Mouse (Mus musculus): ENCODE measurements around the gene Lage3.

- peak; percentile 53; the same call in 1 of the 2 replicates for TF ChIP-seq POLR2A (IDR thresholded peaks at IDR 0.05; ENCODE audit: low read depth, low read length)
- TF ChIP-seq CTCF (IDR thresholded peaks at IDR 0.05; ENCODE audit: extremely low read depth, insufficient read length, insufficient replicate concordance, low read depth, low read length) = peak; percentile 22; the same call in 1 of the 2 replicates
These were observed 48.3 kb downstream of the Lage3 start, which contains the start of gene Gdi1 for GRCm38 (mm10) chrX:74304867-74305700.

Measured in small intestine, adult 2 months (tissue).